Mouse (Mus musculus): ENCODE results near the gene Dcun1d4.
"Not testable (repeated sequence)": the region's sequence is repeated elsewhere in the genome, so short reads cannot be mapped to it uniquely, and the experiment has no call there.

The Dcun1d4 gene

DNA sequence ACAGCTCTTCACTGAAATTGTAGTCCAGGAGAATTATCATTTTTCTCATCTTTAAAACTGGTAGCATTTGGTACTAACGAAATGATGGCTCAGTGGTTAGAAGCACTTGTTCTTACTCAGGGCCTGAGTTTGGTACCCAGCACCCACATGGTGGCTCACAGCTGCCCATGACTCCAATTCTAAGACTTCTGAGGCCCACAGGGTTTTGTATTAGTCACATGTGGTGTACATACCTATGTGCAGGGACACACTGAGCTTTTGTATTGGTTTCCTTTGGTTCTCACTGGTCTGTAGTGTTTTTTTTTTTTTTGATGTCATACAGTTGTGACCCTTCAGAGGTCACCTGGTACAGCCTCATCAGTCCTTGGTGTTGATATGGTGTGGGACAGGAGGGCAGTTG lies 68.0 kb downstream of the Dcun1d4 start:
- no peak for DNase-seq

GRCm38 (mm10) chr5:73551836-73552235 lies 71.0 kb downstream of the Dcun1d4 start:
- DNase-seq, result no peak

DNA sequence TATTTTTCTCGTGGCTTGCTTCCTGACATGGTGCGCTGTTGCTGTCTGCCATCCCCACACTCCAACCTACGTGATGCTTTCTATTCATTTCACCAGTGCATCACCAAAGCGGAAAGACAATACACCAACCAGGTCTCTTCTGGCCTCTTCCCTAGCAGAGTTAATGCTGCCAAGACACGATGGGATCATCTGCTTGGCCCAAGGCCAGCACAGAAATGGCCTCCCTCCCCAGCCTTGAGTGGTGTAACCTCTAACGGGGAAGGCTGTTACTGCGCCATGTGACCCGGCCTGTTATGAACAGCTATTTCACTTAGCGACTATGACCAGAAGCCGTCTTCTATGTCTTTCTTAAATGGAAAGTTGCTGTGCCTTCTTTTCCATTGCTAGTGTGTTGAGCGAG lies 73.1 kb downstream of the Dcun1d4 start:
- no peak for DNase-seq

DNA sequence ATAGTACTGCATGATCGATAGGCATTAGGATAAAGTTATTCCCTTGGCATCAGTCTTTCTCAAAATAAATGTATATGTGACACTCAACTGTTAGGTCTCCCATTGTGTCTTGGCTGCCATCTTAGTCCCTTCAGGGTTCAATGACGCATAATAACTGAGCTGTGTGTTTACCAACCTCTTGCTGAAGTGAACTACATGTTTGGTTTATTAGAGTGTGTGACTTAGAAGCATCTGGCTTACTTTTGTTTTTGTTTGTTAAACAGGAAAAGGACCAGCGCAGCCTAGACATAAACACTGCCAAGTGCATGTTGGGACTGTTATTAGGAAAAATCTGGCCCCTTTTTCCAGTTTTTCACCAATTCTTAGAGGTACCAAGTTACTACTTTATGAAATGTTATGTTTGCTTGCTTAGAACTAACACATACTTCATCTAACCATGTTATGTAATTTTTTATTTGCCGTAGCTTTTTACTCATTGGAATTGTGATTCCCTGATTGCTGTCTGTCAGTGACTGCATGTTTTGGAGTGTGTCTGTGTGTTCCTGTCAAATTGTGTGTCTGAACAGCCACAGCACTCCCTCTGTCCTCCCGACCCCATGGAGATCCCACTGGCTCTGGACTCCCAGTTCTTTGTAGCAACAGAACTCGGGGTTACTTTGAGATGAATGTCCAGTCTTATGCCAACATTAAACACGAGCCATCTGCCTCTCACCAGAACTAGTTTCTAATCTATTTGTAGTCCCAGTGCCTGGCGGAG lies 74.5 kb downstream of the Dcun1d4 start:
- no peak for DNase-seq

DNA sequence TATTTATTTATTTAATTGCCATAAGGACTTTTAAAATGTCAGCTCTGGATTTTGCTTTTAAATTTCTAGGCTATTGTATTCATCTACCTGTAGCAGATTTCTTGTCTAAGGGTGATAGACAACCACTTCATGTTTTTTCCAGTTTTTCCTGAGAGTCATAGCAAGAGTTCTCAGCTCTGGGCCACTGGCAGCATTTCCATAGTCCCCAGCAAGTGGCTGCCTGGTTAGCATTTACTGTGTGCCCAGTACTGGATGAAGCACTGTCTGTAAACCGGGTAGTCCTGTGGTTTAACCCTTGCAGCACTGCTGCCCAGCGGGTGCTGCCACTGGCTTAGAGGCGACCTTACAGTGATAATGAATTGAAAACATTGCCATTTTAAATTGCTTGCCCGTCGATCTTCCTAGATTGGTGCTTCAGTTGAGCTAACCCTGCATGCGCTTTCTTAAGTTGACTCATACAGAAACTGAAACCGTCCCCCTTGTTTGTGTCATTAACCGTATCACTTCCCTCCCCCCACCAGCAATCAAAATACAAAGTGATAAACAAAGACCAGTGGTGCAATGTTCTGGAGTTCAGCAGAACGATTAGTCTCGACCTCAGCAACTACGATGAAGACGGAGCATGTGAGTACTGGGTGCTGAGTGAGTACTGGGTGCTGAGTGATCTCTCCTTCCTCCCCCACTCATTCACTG lies 76.1 kb downstream of the Dcun1d4 start:
- no peak for DNase-seq

- no peak for DNase-seq
Measured at GRCm38 (mm10) chr5:73558756-73559155, 78.0 kb downstream of the Dcun1d4 start.

GRCm38 (mm10) chr5:73564038-73564437 lies 83.2 kb downstream of the Dcun1d4 start:
- no peak for DNase-seq

DNA sequence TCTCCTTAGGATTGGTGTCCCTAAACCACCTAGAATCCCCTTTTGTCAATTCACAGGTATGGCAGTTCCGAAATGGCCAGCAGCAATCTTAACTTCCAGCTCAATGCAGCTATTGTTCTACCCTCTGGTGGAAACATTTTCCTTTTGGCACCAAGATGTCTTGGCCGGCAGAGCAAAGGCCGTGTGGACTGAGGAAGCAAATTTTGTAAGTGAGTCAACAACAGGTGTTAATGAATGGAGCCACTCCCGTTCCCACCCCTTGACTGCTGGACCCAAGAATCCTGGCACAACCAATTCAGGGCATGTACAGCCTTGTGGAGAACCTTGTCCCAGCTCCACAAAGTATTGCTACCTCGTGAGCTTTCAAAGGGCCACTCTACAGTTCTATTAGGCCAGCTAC lies 85.3 kb downstream of the Dcun1d4 start:
- no peak for DNase-seq

DNA sequence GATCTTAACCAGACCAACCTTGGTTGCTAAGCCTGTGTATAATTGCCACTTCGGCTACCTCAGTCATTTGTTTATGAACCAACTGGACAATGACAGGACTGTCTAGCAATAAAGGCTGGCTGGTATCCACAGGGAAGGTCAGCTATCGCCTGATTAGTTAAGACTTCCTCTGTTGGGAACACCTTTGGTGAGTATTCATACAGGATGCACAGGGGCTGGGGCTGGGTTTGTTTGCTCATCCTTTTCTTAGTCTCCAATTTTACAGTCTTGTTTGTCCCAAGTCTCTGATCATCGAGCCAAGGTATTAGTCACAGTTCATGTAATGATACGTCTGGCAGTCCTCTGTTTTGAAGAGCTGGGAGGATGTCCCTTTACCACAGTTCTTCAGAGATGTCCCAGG lies 86.1 kb downstream of the Dcun1d4 start:
- no peak for DNase-seq

DNA sequence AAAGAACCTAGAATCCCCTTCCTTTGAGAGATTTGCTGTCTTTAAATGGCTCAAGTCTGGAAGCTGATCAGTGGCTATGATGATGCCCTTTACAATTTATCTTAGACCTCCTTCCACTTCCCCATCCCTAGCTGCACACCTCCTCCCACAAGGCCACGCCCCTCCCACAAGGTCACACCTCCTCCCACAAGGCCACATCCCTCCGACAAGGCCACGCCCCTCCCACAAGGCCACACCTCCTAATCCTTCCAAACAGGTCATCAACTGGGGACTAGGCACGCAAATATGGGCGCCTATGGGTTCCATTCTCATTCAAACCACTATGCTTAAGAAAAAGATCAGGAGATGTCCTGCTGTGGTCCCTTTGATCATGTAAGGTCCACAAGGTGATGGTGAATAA lies 88.4 kb downstream of the Dcun1d4 start:
- DNase-seq, result peak in 1 of 2 experiments; percentile 0

- DNase-seq, result peak in 1 of 2 experiments; percentile 0
Measured at GRCm38 (mm10) chr5:73571395-73572156, 90.8 kb downstream of the Dcun1d4 start.

GRCm38 (mm10) chr5:73572846-73573245 lies 92.0 kb downstream of the Dcun1d4 start:
- DNase-seq, result no peak

DNA sequence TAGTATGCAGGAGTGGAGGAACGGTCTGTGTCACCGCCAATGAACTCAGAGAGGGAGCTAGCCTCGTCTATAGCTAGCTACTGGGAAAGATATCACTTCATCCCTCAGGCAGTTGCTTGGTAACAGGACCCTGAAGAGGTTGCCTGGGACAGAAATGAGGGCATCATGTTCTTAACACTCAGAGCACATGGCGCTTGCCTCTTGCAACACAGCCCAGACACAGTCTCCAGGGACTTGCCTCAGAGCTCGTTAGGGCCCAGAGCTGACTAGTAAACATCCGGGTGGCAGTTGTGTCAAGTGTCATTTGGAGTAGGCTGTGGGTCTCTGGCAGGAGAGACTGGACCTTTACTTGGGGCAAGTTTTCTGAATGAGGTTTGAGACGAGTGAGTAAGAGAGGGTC lies 93.0 kb downstream of the Dcun1d4 start:
- DNase-seq, result peak in 1 of 2 experiments; percentile 24

DNA sequence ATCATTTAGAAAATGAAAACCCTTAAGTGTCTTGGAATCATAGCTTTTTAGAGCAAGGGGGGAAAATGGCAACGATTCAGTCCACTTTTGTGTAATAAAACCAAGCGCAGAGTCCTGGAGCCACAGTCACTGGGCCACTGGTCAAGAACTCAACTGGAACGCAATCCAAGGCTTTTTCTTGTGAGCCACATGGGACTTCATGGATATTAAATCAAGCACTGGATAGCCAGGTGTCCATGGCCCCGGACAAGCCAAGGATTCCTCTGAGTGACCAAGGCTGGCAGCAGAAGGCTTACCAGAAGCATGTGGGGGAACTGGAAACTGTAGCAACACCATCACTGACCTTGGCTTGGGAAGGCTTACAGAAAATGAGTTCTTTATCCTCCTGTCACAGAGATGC lies 93.8 kb downstream of the Dcun1d4 start:
- no peak for DNase-seq

- no peak for DNase-seq
Measured at GRCm38 (mm10) chr5:73576708-73577107, 95.9 kb downstream of the Dcun1d4 start.

GRCm38 (mm10) chr5:73578131-73578530 lies 97.3 kb downstream of the Dcun1d4 start:
- DNase-seq, result no peak

DNA sequence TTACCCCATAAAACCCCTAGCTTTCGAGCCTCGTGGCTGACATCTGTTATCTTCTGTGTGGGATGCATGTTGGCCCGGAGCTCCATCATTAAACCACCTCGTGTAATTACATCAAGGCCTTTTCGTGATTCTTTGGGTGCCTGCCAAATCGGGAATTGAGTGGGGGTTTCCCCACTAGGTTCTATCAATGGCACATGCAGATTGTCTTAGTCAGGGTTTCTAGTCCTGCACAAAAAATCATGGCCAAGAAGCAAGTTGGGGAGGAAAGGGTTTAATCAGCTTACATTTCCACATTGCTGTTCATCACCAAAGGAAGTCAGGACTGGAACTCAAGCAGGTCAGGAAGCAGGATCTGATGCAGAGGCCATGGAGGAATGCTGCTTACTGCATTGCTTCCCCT lies 103.2 kb downstream of the Dcun1d4 start:
- DNase-seq, result not testable (repeated sequence)

DNA sequence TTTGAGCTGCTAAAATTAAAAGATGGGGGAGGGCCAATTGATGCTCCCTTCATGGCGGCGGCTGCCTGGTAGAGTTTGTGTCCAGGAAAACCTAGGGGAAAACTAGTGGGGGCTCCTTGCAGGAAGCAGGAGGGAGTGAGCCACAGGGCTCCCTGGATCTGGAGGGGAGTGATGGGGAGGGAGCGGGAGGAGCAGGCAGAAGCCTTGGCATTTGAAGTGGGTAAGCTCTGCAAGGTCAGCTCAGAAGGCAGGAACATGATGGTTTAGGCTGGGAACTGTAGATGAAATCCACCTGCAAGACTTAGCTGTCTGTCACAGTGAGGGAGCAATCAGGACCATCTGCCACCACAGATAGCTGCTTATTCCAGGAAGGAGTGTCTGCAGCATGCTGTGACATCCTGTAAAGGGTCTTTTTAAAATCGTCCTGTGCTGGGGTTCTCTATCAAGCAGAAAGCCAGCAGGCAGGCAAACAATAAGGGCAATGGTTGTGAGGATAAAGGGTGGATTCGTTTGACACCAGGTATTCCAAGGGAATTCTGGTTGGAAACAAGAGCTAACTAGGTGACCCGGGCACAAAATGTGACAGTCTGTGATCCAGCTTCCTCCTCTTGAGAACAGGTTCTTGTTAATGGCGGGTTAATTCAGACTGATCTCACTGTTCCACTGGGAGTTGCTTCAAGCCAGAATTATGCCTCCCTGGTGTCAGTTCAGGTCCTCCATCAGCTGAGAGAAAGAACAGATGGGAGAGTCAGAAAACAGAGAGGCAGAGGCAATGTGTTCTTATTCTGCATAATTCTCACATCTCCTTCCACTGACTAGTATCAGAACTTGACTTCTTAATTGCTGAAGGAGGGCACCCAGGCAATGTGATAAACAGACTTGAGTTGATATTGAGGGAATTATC lies 104.7 kb downstream of the Dcun1d4 start:
- no peak for DNase-seq

- DNase-seq, result no peak
Measured at GRCm38 (mm10) chr5:73586597-73586996, 105.8 kb downstream of the Dcun1d4 start.

DNA sequence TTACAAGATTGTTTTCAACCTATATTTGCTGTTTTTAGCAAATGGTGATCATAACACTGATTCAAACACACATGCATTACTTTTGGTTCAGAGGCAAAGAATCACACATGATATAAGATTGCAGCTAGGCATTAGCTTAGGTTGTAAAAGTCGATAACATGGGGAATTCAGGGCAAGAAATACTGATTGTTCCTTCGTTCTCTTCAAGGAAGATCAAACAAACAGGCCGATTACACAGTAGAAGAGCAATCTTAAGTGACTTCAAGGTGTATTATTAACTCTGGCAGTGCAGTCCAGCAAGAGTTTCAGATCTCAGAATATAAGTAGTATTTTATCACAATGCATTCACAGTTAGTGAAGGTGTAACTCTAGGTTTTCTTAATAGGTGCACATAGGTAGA lies 106.3 kb downstream of the Dcun1d4 start:
- no peak for DNase-seq

- DNase-seq, result no peak
Measured at GRCm38 (mm10) chr5:73598943-73599695, 118.3 kb downstream of the Dcun1d4 start.

DNA sequence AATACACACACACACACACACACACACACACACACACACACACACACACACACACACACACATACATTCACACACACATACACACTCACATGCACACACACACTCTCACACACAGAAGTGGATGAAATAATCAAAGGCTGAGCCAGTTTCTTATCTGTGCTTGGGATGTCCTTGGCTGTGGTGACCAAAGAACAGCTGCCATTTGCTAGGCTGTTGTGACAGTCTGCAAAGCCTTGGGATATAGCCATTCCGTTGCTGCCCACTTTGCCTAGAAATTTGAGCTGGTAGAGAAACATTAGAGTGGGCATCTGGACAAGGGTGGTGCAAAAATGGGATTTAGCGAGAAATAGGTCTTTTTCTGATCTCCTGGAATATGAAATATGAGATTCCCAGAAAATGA lies 119.2 kb downstream of the Dcun1d4 start:
- no peak for DNase-seq

All from kidney, adult 8-10 months (tissue).